Mouse (Mus musculus) mouse embryonic stem cell (cell line): ENCODE measurements around the gene Hoxb2.

Experiments used
- in situ Hi-C, 2 experiments: fragments of 300-500 bp; cut with MboI; formaldehyde crosslinking; loops; 1 replicate in 1 of 2; 3 replicates in 1 of 2; pipeline ENCODE4 v1.14.3; 2019 to 2020; ENCODE audit warnings: low sequenced_read_pairs in 2 of 2, low pct_unique_long_range_greater_than_20kb in 1 of 2, mixed read lengths in 1 of 2; ENCODE audit not compliant: unreplicated experiment in 1 of 2

Hoxb2 gene

GRCm38 (mm10) chr11:96365441-96366091, 15.2 kb downstream of the Hoxb2 start, which contains the start of gene Hoxb1:
Gene Hoxb1, plus strand, starts transcription at chr11:96365752.
- in situ Hi-C loops: no loop called here

GRCm38 (mm10) chr11:96366092-96367041, 16.0 kb downstream of the Hoxb2 start:
- in situ Hi-C loops: no loop called here

- in situ Hi-C loops: no loop called here
Measured at GRCm38 (mm10) chr11:96367141-96367540, 16.8 kb downstream of the Hoxb2 start.

- in situ Hi-C loops: no loop called here
Measured at GRCm38 (mm10) chr11:96368686-96369085, 18.4 kb downstream of the Hoxb2 start.

- in situ Hi-C loops: no loop called here
Measured at GRCm38 (mm10) chr11:96369140-96369539, 18.8 kb downstream of the Hoxb2 start.

- in situ Hi-C loops: no loop called here
Measured at GRCm38 (mm10) chr11:96371726-96372125, 21.4 kb downstream of the Hoxb2 start.

- in situ Hi-C loops: no loop called here
Measured at GRCm38 (mm10) chr11:96372519-96372918, 22.2 kb downstream of the Hoxb2 start.

GRCm38 (mm10) chr11:96374810-96375209, 24.5 kb downstream of the Hoxb2 start:
- in situ Hi-C loops: no loop called here

- in situ Hi-C loops: no loop called here
Measured at GRCm38 (mm10) chr11:96383381-96383780, 33.1 kb downstream of the Hoxb2 start.

GRCm38 (mm10) chr11:96387635-96388034, 37.3 kb downstream of the Hoxb2 start:
- in situ Hi-C loops: no loop called here

- in situ Hi-C loops: no loop called here
Measured at GRCm38 (mm10) chr11:96396772-96397626, 46.7 kb downstream of the Hoxb2 start.

- in situ Hi-C loops: no loop called here
Measured at GRCm38 (mm10) chr11:96397806-96398335, 47.5 kb downstream of the Hoxb2 start.

GRCm38 (mm10) chr11:96399923-96400322, 49.6 kb downstream of the Hoxb2 start:
- in situ Hi-C loops: no loop called here
